Mouse (Mus musculus) forebrain, embryonic 16.5 days (tissue): ENCODE data around the gene Msi2. TPM values are rescaled to one million over a fixed set of nuclear protein-coding genes. Genes with fewer than 3 reads are reported as not detected.

Experiments used
- ATAC-seq: fragments of 200-750 bp; cut with Nextera tagmentation; 2 replicates; pipeline ENCODE4 v1.8.0; 2017; ENCODE audit warnings: mild to moderate bottlenecking, moderate library complexity
- H3K27ac ChIP-seq: fragments of 300-500 bp; sonication (generic); 2 replicates; pipeline ENCODE4 v1.5.1; 2014; ENCODE audit warnings: low read length, control low read depth
- H3K27me3 ChIP-seq: fragments of 300-500 bp; sonication (generic); replicated peaks from 2 replicates; pipeline ENCODE4 v1.6.1; 2014; ENCODE audit warnings: low read length; ENCODE audit not compliant: control insufficient read depth, insufficient read depth
- H3K36me3 ChIP-seq: fragments of 300-500 bp; sonication (generic); 2 replicates; pipeline ENCODE4 v1.6.1; 2014; ENCODE audit not compliant: control insufficient read depth, insufficient read depth
- H3K4me1 ChIP-seq: fragments of 300-500 bp; sonication (generic); replicated peaks from 2 replicates; pipeline ENCODE4 v1.6.1; 2014; ENCODE audit warnings: low read length; ENCODE audit not compliant: control insufficient read depth, insufficient read depth
- H3K4me2 ChIP-seq: fragments of 300-500 bp; sonication (generic); 2 replicates; pipeline ENCODE4 v1.6.1; 2014; ENCODE audit warnings: mild to moderate bottlenecking, low read length, control low read depth
- H3K4me3 ChIP-seq: fragments of 300-500 bp; sonication (generic); replicated peaks from 2 replicates; pipeline ENCODE4 v1.5.1; 2014; ENCODE audit warnings: mild to moderate bottlenecking, low read length, control low read depth
- H3K9ac ChIP-seq: fragments of 300-500 bp; sonication (generic); replicated peaks from 2 replicates; pipeline ENCODE4 v1.6.1; 2014; ENCODE audit warnings: low read depth, low read length, control low read depth
- H3K9me3 ChIP-seq: fragments of 300-500 bp; sonication (generic); 2 replicates; pipeline ENCODE4 v1.6.1; 2016; ENCODE audit warnings: low read length; ENCODE audit not compliant: control insufficient read depth
- WGBS: fragments of 180-500 bp; shearing (Covaris S2); extraction: QIAGEN DNeasy Blood & Tissue Kit; methylation state at CpG from one replicate; pipeline ENCODE4 v1.1.7; 2014; 5-methylcytosine and 5-hydroxymethylcytosine counted together
- polyA plus RNA-seq: library from polyadenylated mRNA; unstranded; fragments of >200 nt; fragmentation: Nextera tagmentation; extraction: Ambion mirVana; gene quantifications from 2 replicates; pipeline ENCODE4 v1.2.1, GENCODE M21; 2015

The Msi2 gene
- polyA plus RNA-seq, 1 experiment from 2014 or later = 23.4 TPM

DNA sequence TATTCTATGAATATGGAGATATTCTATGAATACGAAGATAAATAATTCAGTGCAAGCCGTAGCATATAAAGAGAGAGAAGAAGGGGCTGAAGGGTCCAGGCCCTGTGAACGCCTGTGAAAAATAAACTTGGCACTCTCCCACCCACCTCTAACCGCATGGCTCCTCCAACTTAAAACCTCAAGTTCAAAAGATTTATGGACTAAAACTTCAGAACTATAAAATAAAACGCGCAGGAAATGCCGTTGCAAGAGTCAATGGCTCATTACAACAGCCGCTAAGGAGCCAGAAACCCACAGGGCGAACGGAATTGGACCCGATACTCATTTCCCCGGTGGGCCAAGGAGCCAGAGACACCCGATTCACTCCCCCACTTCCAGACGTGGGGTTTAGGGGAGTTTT lies 93.2 kb downstream of the Msi2 start:
- Histone ChIP-seq H3K4me2 (no peak overlapping the region), H3K36me3 (no peaks in the 10 kb centered on the region), H3K27ac (no peak overlapping the region), H3K9me3 (no peaks in the 10 kb centered on the region), H3K27me3 (no peaks in the 10 kb centered on the region), H3K4me1 (peaks cover 70% of the 10 kb centered on the region), H3K4me3 (no peak overlapping the region), H3K9ac (no peak overlapping the region)
- no peak for ATAC-seq
- WGBS = 55% methylated on average over 14 of the region's 14 CpGs

DNA sequence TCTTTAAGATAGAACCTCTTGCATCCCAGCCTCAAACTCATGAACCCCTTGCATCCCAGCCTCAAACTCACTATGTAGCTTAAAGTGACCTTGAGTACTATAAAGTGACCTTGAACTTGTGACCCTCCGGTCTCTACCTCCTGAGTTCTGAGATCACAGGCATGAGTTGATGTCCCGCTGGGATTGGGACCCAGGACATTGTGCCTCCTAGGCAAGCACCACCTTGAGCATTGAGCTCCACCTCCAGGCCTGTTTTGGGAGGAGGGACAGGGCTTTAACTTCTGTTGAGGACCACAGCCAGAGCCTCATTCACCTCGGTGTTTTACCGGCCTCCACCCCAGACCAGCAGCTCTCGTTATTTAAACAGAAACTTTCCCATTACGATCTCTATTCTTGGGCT lies 93.7 kb downstream of the Msi2 start:
- Histone ChIP-seq H3K4me3 (no peak overlapping the region), H3K27ac (no peak overlapping the region), H3K9me3 (no peaks in the 10 kb centered on the region), H3K9ac (no peak overlapping the region), H3K36me3 (no peaks in the 10 kb centered on the region), H3K4me1 (peaks cover 72% of the 10 kb centered on the region), H3K27me3 (no peaks in the 10 kb centered on the region), H3K4me2 (no peak overlapping the region)
- WGBS = 57% methylated on average over 6 of the region's 6 CpGs
- no peak for ATAC-seq

DNA sequence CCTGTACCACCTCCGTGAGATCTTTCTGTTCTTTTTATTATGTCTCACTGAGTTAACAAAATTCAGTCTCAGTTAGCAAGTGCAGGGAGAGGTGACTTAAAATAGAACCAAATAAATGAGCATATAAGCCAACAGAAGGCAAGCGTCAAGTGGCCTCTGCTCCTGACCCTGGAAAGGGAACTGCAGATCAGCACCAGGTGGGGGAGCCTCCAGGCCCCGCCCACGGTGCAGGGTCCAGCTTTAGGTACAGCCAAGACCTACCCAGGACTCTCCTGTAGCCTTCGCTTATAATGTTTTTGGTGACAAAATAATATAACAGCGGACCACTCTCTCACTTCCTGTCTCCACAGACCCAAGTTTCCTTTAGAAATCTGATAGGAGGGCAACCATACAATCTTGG lies 94.6 kb downstream of the Msi2 start:
- H3K4me3 ChIP-seq = no peak overlapping the region
- no peaks in the 10 kb centered on the region for H3K27me3 ChIP-seq
- no peak overlapping the region for H3K27ac ChIP-seq
- H3K4me1 ChIP-seq = peaks cover 72% of the 10 kb centered on the region
- WGBS = 74% methylated on average over 6 of the region's 6 CpGs
- H3K9ac ChIP-seq = no peak overlapping the region
- H3K36me3 ChIP-seq = no peaks in the 10 kb centered on the region
- ATAC-seq = no peak
- no peak overlapping the region for H3K4me2 ChIP-seq
- H3K9me3 ChIP-seq = no peaks in the 10 kb centered on the region

DNA sequence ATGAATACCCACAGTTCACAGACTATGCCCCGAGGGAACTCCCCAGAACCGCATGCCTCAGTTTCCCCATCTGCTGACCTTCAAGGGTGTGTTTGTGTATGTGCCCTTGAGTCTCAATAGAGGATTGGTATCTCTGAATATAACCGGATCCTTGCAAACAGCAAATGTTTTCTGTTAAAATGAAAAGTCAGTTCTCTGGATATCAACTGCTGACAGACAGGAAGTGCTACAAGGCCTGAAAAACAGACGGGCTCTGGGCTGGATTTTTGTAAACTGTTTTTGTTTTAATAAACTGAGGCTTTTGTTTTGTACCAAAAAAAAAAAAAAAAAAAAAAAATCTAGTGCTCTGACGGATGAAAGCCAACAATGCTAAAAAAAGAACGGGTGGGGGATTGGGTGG lies 95.8 kb downstream of the Msi2 start:
- Histone ChIP-seq H3K4me3 (no peak overlapping the region), H3K9ac (no peak overlapping the region), H3K27me3 (no peaks in the 10 kb centered on the region), H3K27ac (no peak overlapping the region), H3K4me2 (no peak overlapping the region), H3K4me1 (peaks cover 78% of the 10 kb centered on the region), H3K36me3 (no peaks in the 10 kb centered on the region), H3K9me3 (no peaks in the 10 kb centered on the region)
- WGBS = 49% methylated on average over 6 of the region's 6 CpGs
- no peak for ATAC-seq

DNA sequence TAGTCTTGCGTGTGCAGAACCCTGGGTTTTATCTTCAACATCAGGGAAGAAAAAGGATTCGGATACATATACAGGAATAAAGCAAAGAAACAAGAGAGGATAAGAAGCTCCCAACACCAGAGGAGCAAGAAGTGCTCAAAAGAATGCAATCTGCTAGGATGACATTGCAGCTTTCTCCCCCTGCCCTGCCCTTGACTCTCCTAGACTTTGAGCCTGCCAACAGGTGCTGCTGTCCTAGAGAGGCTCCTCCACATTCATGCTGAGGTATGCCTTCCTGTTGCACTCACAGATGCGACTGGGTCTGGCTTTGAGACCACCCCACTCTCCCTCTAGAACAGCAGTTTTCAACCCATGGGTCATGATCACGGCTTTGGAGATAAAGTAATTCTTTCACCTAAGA lies 96.5 kb downstream of the Msi2 start:
- WGBS = 79% methylated on average over 4 of the region's 4 CpGs
- H3K9ac ChIP-seq = no peak overlapping the region
- no peak overlapping the region for H3K4me2 ChIP-seq

DNA sequence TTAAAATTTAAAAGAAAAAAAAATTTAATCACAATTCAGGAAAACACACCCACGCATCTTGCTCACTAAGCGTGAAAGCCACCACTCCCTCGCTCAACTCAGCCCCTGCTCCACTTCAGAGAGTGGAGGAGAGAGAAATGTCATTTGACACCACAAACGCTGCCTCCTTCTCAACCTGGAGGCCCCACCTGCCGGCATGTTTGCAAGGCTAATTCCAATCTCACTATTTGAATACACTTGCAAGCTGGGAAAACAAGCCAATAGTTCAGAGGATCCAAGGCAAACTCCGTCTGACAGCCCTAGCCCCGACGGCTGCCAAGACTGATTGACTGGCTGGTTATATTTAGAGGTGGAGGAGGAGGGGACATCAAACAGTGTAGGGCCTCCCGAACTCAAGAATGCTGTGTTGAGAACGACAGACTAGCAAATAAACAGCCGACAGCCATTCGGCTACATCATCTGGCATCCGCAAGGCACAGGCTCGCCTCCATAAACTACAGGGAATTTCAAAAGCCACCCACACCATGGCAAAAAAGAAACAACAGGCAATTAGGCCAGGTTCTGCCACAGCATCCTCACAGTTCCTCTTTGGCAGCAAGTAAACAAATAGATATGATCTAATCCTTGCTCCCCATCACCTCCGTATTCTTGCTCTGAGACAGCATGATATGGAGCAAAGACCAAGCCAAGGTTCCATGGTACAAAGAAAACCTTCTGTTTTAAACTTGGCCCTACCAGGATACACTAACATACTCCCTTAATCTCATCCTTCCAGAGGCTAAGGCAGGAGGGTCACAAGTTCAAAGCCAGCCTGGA lies 97.9 kb downstream of the Msi2 start:
- WGBS = 3% methylated on average over 15 of the region's 15 CpGs
- no peaks in the 10 kb centered on the region for H3K36me3 ChIP-seq
- H3K27me3 ChIP-seq = no peaks in the 10 kb centered on the region
- no peak overlapping the region for H3K9ac ChIP-seq
- peaks cover 67% of the 10 kb centered on the region for H3K4me1 ChIP-seq
- no peaks in the 10 kb centered on the region for H3K9me3 ChIP-seq
- H3K4me3 ChIP-seq = no peak overlapping the region
- peak overlapping the region; percentile 61 for H3K27ac ChIP-seq
- H3K4me2 ChIP-seq = peak overlapping the region; percentile 21; the same call in 1 of the 2 replicates
- peak; percentile 77 for ATAC-seq

More for the DNA sequence above, 96.5 kb downstream of the Msi2 start:
- H3K27ac ChIP-seq = no peak overlapping the region
- H3K9me3 ChIP-seq = no peaks in the 10 kb centered on the region
- no peak for ATAC-seq
- no peaks in the 10 kb centered on the region for H3K27me3 ChIP-seq
- peaks cover 79% of the 10 kb centered on the region for H3K4me1 ChIP-seq
- H3K36me3 ChIP-seq = no peaks in the 10 kb centered on the region
- no peak overlapping the region for H3K4me3 ChIP-seq

DNA sequence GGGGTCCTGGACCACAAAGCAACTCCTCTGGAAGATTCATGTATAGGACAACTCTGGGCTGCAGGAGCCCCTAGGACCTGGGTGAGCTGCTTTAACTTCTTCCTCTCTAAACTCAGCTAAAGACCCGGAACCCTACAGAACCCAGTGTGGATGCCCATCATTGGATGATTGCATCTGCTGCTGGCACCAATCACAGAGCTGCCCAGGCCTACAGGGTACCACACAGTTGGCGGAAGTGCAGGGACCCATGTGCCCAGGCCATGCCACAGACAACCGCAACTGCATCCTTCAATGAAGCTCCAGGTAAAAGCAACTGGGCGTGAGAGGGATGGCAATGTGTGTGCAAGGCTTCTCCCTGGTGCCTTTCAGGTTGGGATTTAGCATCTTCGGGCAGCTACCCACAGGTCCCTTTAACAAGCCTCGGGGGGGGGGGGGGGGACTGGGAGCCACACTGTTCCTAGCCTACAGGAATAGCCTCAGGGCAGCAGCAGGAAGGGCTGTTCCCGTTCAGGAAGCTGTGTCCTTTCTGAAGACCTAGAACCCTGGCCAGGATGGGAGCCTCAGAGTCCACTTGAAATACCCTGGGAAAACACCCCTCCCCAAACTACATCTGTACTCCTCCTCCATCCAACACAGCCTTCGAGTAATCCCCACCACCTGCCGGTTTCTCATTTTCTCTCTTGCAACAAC lies 98.7 kb downstream of the Msi2 start:
- Histone ChIP-seq H3K9ac (no peak overlapping the region), H3K27ac (peak overlapping the region; percentile 61), H3K4me3 (no peak overlapping the region), H3K9me3 (no peaks in the 10 kb centered on the region), H3K4me2 (no peak overlapping the region), H3K4me1 (peaks cover 64% of the 10 kb centered on the region), H3K36me3 (no peaks in the 10 kb centered on the region), H3K27me3 (no peaks in the 10 kb centered on the region)
- no peak for ATAC-seq
- WGBS = 44% methylated on average over 9 of the region's 9 CpGs

DNA sequence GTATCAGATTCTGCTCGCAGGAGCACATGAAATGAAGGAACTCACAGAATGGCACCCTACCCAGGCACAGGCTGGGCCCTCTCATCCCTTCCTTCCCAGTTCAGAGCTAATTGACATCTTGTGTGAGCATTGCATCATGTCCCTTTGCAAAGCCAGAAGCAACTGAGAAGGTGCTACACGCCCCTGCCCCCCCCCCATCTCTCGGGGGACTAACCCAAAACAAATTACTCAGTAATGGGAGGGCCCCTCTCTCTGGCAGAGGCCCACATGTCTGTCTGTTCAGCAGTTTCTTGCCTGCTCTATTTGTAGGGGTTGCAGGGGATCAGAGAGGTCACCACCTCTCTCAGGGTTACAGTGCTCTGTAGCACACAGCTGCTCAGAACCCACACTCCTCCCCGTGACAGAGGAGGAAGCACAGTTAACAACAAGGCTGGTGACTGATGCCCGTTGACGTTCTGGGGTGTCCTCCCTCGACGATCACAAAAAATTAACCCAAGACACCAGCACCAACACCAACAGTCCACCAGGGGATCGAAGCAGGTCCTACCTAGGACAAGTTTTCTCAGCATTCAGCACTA lies 99.5 kb downstream of the Msi2 start:
- no peak overlapping the region for H3K9ac ChIP-seq
- H3K36me3 ChIP-seq = no peaks in the 10 kb centered on the region

DNA sequence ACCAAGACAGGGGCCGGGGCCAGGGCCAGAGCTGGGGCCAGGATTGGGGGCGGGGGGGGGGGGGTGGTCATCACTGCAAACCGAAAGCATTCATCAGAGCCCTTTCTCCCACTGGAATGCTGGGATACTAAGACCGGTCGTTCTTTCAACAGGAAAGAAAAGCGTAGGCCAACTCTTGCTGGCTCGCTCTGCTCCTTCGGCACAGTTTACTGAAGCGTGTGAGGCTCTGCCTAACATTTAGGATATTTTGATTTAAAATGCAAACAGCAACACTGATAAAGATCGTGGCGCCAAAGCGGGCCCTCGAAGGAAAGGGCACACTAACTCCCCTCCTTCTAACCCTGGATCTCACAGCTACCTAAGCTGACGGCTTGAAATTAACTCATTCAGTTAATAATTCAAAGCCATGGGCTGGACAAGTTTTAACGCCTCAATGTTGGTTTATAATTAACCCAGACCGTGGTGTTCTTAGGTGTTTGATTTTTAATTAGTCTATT lies 100.3 kb downstream of the Msi2 start:
- Histone ChIP-seq H3K4me3 (no peak overlapping the region), H3K4me1 (peaks cover 63% of the 10 kb centered on the region), H3K4me2 (peak overlapping the region; percentile 14), H3K27me3 (no peaks in the 10 kb centered on the region), H3K36me3 (no peaks in the 10 kb centered on the region), H3K9ac (no peak overlapping the region), H3K9me3 (no peaks in the 10 kb centered on the region), H3K27ac (peak overlapping the region; percentile 38)
- 26% methylated on average over 16 of the region's 16 CpGs for WGBS
- ATAC-seq = peak; percentile 50; the same call in 1 of the 2 replicates

More for the DNA sequence above, 99.5 kb downstream of the Msi2 start:
- H3K27ac ChIP-seq = peak overlapping the region; percentile 38
- no peaks in the 10 kb centered on the region for H3K27me3 ChIP-seq
- H3K9me3 ChIP-seq = no peaks in the 10 kb centered on the region
- H3K4me2 ChIP-seq = no peak overlapping the region
- H3K4me1 ChIP-seq = peaks cover 66% of the 10 kb centered on the region
- WGBS = 34% methylated on average over 9 of the region's 9 CpGs
- H3K4me3 ChIP-seq = no peak overlapping the region
- ATAC-seq = 0 out of 2 replicates have a peak, but pooled peaks have one; percentile 11
